Mouse (Mus musculus) MEL (cell line): ENCODE measurements at regions not wholly inside any gene's neighbourhood (a gene's known extent, or its start where the extent isn't known, plus 50 kb on each side); places are given as distances from the start of the nearest gene placed in this dataset.

Experiments
- DNase-seq: peaks from one replicate; pipeline ENCODE4 v3.0.0; 2011; ENCODE audit warnings: low read depth, low spot score
- H3K27ac ChIP-seq: 2 replicates; pipeline ENCODE4 v1.5.1; 2012; ENCODE audit warnings: low read depth, mild to moderate bottlenecking, control low read depth, low read length, moderate library complexity; ENCODE audit not compliant: control insufficient read depth
- H3K27me3 ChIP-seq, 2 experiments: fragments of 150-350 bp in 1 of 2; sonication (generic) in 1 of 2; 2 replicates each; pipeline ENCODE4 v1.6.1; 2012; ENCODE audit warnings: low read length in 2 of 2, mild to moderate bottlenecking in 2 of 2, improper control_type of control experiment in 1 of 2, moderate library complexity in 1 of 2; ENCODE audit not compliant: insufficient read depth in 2 of 2, control insufficient read depth in 1 of 2
- H3K36me3 ChIP-seq, 2 experiments: 2 replicates each; pipeline ENCODE4 v1.6.1; 2012 to 2014; ENCODE audit warnings: low read length in 2 of 2, improper control_type of control experiment in 1 of 2, inconsistent platforms in 1 of 2, mild to moderate bottlenecking in 1 of 2; ENCODE audit not compliant: insufficient read depth in 2 of 2, control insufficient read depth in 1 of 2
- H3K4me1 ChIP-seq, 2 experiments: fragments of 150-350 bp in 1 of 2; sonication (generic) in 1 of 2; 2 replicates each; pipeline ENCODE4 v1.6.1; 2012; ENCODE audit warnings: low read length in 2 of 2, improper control_type of control experiment in 1 of 2, mild to moderate bottlenecking in 1 of 2; ENCODE audit not compliant: insufficient read depth in 2 of 2, control insufficient read depth in 1 of 2
- H3K4me3 ChIP-seq, 2 experiments: fragments of 150-350 bp in 1 of 2; sonication (generic) in 1 of 2; 2 replicates each; pipeline ENCODE4 v1.5.1; 2012; ENCODE audit warnings: low read depth in 2 of 2, low read length in 2 of 2, mild to moderate bottlenecking in 2 of 2, moderate library complexity in 2 of 2, control low read depth in 1 of 2, improper control_type of control experiment in 1 of 2; ENCODE audit not compliant: control insufficient read depth in 1 of 2, insufficient read depth in 1 of 2
- H3K79me2 ChIP-seq: 2 replicates; pipeline ENCODE4 v1.6.1; 2012; ENCODE audit warnings: mild to moderate bottlenecking, low read length, moderate library complexity; ENCODE audit not compliant: control insufficient read depth, poor library complexity, insufficient read depth
- H3K9ac ChIP-seq: 2 replicates; pipeline ENCODE4 v1.6.1; 2012; ENCODE audit warnings: low read depth, mild to moderate bottlenecking, control low read depth, low read length, moderate library complexity; ENCODE audit not compliant: control insufficient read depth, poor library complexity, severe bottlenecking
- H3K9me3 ChIP-seq: fragments of 150-350 bp; sonication (generic); replicated peaks from 2 replicates; pipeline ENCODE4 v1.6.1; 2012; ENCODE audit warnings: mild to moderate bottlenecking, low read length, improper control_type of control experiment, moderate library complexity; ENCODE audit not compliant: insufficient read depth
- CHD1 ChIP-seq: IDR thresholded peaks from 2 replicates; pipeline ENCODE4 v1.6.1; 2012; ENCODE audit warnings: low read depth, mild to moderate bottlenecking, inconsistent platforms, low read length, improper control_type of control experiment
- CHD2 ChIP-seq: IDR thresholded peaks from 2 replicates; pipeline ENCODE4 v1.6.1; 2011; ENCODE audit warnings: low read length, improper control_type of control experiment
- CTCF ChIP-seq, 3 experiments: IDR thresholded peaks in 2 of 3; conservative IDR thresholded peaks in 1 of 3; 2 replicates each; pipeline ENCODE4 v1.5.1; 2011 to 2012; ENCODE audit warnings: low read length in 3 of 3, low read depth in 2 of 3, mild to moderate bottlenecking in 2 of 3, improper control_type of control experiment in 1 of 3, inconsistent platforms in 1 of 3, mixed read lengths in 1 of 3, moderate library complexity in 1 of 3; ENCODE audit not compliant: control insufficient read depth in 1 of 3, insufficient read depth in 1 of 3, poor library complexity in 1 of 3, severe bottlenecking in 1 of 3
- E2F4 ChIP-seq: IDR thresholded peaks from 2 replicates; pipeline ENCODE4 v1.6.1; 2011; ENCODE audit warnings: low read depth, low read length, improper control_type of control experiment, borderline replicate concordance
- EP300 ChIP-seq, 2 experiments: IDR thresholded peaks; 2 replicates each; pipeline ENCODE4 v1.6.1; 2011; ENCODE audit warnings: improper control_type of control experiment in 2 of 2, low read length in 2 of 2, low read depth in 1 of 2, mild to moderate bottlenecking in 1 of 2
- ETS1 ChIP-seq: IDR thresholded peaks from 2 replicates; pipeline ENCODE4 v1.6.1; 2012; ENCODE audit warnings: low read depth, mild to moderate bottlenecking, inconsistent platforms, low read length, improper control_type of control experiment, moderate library complexity
- GATA1 ChIP-seq: IDR thresholded peaks from 2 replicates; pipeline ENCODE4 v1.6.1; 2011; ENCODE audit warnings: low read depth, low read length, improper control_type of control experiment
- HCFC1 ChIP-seq: IDR thresholded peaks from 2 replicates; pipeline ENCODE4 v1.6.1; 2012; ENCODE audit warnings: low read depth, mild to moderate bottlenecking, inconsistent platforms, low read length, improper control_type of control experiment, moderate library complexity
- JUND ChIP-seq: IDR thresholded peaks from 2 replicates; pipeline ENCODE4 v1.6.1; 2011; ENCODE audit warnings: low read depth, mild to moderate bottlenecking, improper control_type of control experiment, low read length
- NELFE ChIP-seq: IDR thresholded peaks from 2 replicates; pipeline ENCODE4 v1.6.1; 2011; ENCODE audit warnings: low read depth, low read length, improper control_type of control experiment
- POLR2A ChIP-seq, 2 experiments: IDR thresholded peaks; 2 replicates each; pipeline ENCODE4 v1.6.1; 2011 to 2012; ENCODE audit warnings: low read length in 2 of 2, mild to moderate bottlenecking in 2 of 2, control low read depth in 1 of 2, improper control_type of control experiment in 1 of 2, low read depth in 1 of 2, moderate library complexity in 1 of 2; ENCODE audit not compliant: control insufficient read depth in 1 of 2, insufficient read depth in 1 of 2, poor library complexity in 1 of 2
- POLR2AphosphoS2 ChIP-seq: IDR thresholded peaks from 2 replicates; pipeline ENCODE4 v1.6.1; 2011; ENCODE audit warnings: low read length, improper control_type of control experiment
- POLR2AphosphoS5 ChIP-seq: IDR thresholded peaks from 2 replicates; pipeline ENCODE4 v1.6.1; 2012; ENCODE audit warnings: low read depth, borderline replicate concordance, mild to moderate bottlenecking, inconsistent platforms, low read length, moderate library complexity, mixed read lengths
- SIN3A ChIP-seq: IDR thresholded peaks from 2 replicates; pipeline ENCODE4 v1.6.1; 2012; ENCODE audit warnings: low read length, improper control_type of control experiment, inconsistent platforms
- USF1 ChIP-seq: IDR thresholded peaks from 2 replicates; pipeline ENCODE4 v1.6.1; 2014; ENCODE audit warnings: low read depth, mild to moderate bottlenecking, inconsistent platforms, low read length, improper control_type of control experiment, moderate library complexity
- USF2 ChIP-seq, 2 experiments: IDR thresholded peaks; 2 replicates each; pipeline ENCODE4 v1.6.1; 2011 to 2012; ENCODE audit warnings: improper control_type of control experiment in 2 of 2, low read length in 2 of 2, borderline replicate concordance in 1 of 2, inconsistent platforms in 1 of 2, low read depth in 1 of 2, mild to moderate bottlenecking in 1 of 2; ENCODE audit not compliant: insufficient read depth in 1 of 2
- ZKSCAN1 ChIP-seq: IDR thresholded peaks from 2 replicates; pipeline ENCODE4 v1.6.1; 2012; ENCODE audit warnings: low read depth, mild to moderate bottlenecking, inconsistent platforms, low read length, improper control_type of control experiment, moderate library complexity
- ZNF384 ChIP-seq: IDR thresholded peaks from 2 replicates; pipeline ENCODE4 v1.6.1; 2012; ENCODE audit warnings: low read depth, mild to moderate bottlenecking, inconsistent platforms, low read length, improper control_type of control experiment

- Histone ChIP-seq H3K36me3 (no peaks in the 10 kb centered on the region), H3K4me3 (no peak overlapping the region), H3K27me3 (peaks cover 0 to 2% of the 10 kb centered on the region in 2 experiments; a peak in 1 of 4 replicates), H3K79me2 (no peaks in the 10 kb centered on the region), H3K9me3 (no peaks in the 10 kb centered on the region), H3K9ac (no peak overlapping the region), H3K4me1 (no peaks in the 10 kb centered on the region), H3K27ac (no peak overlapping the region)
- no peak for TF ChIP-seq EP300 (IDR thresholded peaks at IDR 0.05; ENCODE audit: low read depth in 1 of 2, low read length in 2 of 2)
- no peak for TF ChIP-seq POLR2A (IDR thresholded peaks at IDR 0.05; ENCODE audit: control insufficient read depth in 1 of 2, insufficient read depth in 1 of 2, low read depth in 1 of 2, low read length in 2 of 2, poor library complexity in 1 of 2)
- no peak for TF ChIP-seq ETS1
- no peak for TF ChIP-seq HCFC1
- no peak for TF ChIP-seq GATA1
- no peak for TF ChIP-seq NELFE
- no peak for TF ChIP-seq CHD1
- no peak for TF ChIP-seq E2F4
- DNase-seq, result no peak
Observed at GRCm38 (mm10) chr14:80172799-80173484, 189.1 kb downstream of the Olfm4 start.

DNA sequence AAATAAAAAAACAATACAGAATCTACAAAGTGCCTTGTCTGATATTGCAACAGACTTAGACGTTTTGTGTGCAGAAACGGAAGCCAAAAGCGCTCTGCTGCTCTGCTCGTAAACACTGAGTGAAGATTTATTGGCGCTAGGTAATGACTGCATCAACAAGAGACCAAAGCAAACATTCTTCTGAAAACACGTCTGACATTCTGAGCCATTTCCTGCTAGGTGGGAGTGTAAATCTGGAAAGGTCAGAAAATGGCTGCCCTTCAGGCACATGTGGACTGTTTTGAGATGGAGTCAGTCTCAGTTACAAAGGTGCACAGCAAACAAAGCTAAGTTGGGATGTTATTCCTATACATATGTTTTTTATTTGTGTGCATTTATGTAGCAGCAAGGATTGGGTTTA, 192.6 kb downstream of the Olfm4 start:
- no peaks in the 10 kb centered on the region for H3K9me3 ChIP-seq
- no peak for TF ChIP-seq ETS1
- TF ChIP-seq CHD1, result no peak
- TF ChIP-seq NELFE, result no peak
- TF ChIP-seq, all 39 proteins: peak for 0
- no peak for DNase-seq
- Histone ChIP-seq H3K27me3 (no peaks in the 10 kb centered on the region), H3K27ac (no peak overlapping the region), H3K9ac (no peak overlapping the region), H3K79me2 (no peaks in the 10 kb centered on the region), H3K4me1 (no peaks in the 10 kb centered on the region), H3K4me3 (no peak overlapping the region), H3K36me3 (no peaks in the 10 kb centered on the region)

GRCm38 (mm10) chr14:80195041-80195440, 211.2 kb downstream of the Olfm4 start:
- Histone ChIP-seq H3K36me3 (no peaks in the 10 kb centered on the region), H3K4me1 (no peaks in the 10 kb centered on the region), H3K27ac (no peak overlapping the region), H3K4me3 (no peak overlapping the region), H3K79me2 (no peaks in the 10 kb centered on the region), H3K9me3 (no peaks in the 10 kb centered on the region), H3K27me3 (no peaks in the 10 kb centered on the region), H3K9ac (no peak overlapping the region)
- TF ChIP-seq CHD2 (no peak), EP300 (IDR thresholded peaks at IDR 0.05; ENCODE audit: low read depth in 1 of 2, low read length in 2 of 2) (no peak), USF1 (no peak), POLR2AphosphoS2 (no peak), SIN3A (no peak), ZKSCAN1 (no peak), NELFE (no peak), JUND (no peak), USF2 (IDR thresholded peaks at IDR 0.05; ENCODE audit: borderline replicate concordance in 1 of 2, insufficient read depth in 1 of 2, low read depth in 1 of 2, low read length in 2 of 2) (no peak), HCFC1 (no peak), POLR2AphosphoS5 (no peak), CTCF (IDR thresholded peaks at IDR 0.05 in 2 of 3, conservative IDR thresholded peaks at IDR 0.05 in 1 of 3; ENCODE audit: control insufficient read depth in 1 of 3, insufficient read depth in 1 of 3, low read depth in 2 of 3, low read length in 3 of 3, poor library complexity in 1 of 3, severe bottlenecking in 1 of 3) (no peak), ZNF384 (no peak)
- no peak for DNase-seq
